Mouse (Mus musculus) lung, embryonic 14.5 days (tissue): ENCODE measurements around the gene Nars2. TPM values are rescaled to one million over a fixed set of nuclear protein-coding genes. Genes with fewer than 3 reads are reported as not detected.
A peak's percentile ranks its signal among the peaks of the same experiment; 100 is the strongest.

Source experiments
- ATAC-seq: fragments of 200-750 bp; cut with Nextera tagmentation; 2 replicates; pipeline ENCODE4 v1.8.0; 2017; ENCODE audit warnings: mild to moderate bottlenecking, moderate TSS enrichment, moderate library complexity; ENCODE audit not compliant: insufficient read depth
- DNase-seq: peaks from one replicate; pipeline ENCODE4 v3.0.0-alpha.2; 2015
- H3K27ac ChIP-seq: fragments of 300-500 bp; sonication (generic); 2 replicates; pipeline ENCODE4 v1.5.1; 2014; ENCODE audit warnings: low read depth, mild to moderate bottlenecking, moderate library complexity
- H3K27me3 ChIP-seq: fragments of 300-500 bp; sonication (generic); 2 replicates; pipeline ENCODE4 v1.6.1; 2014; ENCODE audit warnings: low read length, control low read depth; ENCODE audit not compliant: insufficient read depth
- H3K36me3 ChIP-seq: fragments of 300-500 bp; sonication (generic); 2 replicates; pipeline ENCODE4 v1.6.1; 2014; ENCODE audit warnings: control low read depth; ENCODE audit not compliant: insufficient read depth
- H3K4me1 ChIP-seq: fragments of 300-500 bp; sonication (generic); 2 replicates; pipeline ENCODE4 v1.6.1; 2014; ENCODE audit warnings: antibody characterized with exemption, control low read depth; ENCODE audit not compliant: insufficient read depth
- H3K4me2 ChIP-seq: fragments of 300-500 bp; sonication (generic); 2 replicates; pipeline ENCODE4 v1.6.1; 2014; ENCODE audit warnings: mild to moderate bottlenecking
- H3K4me3 ChIP-seq: fragments of 300-500 bp; sonication (generic); 2 replicates; pipeline ENCODE4 v1.5.1; 2014; ENCODE audit warnings: low read depth, low read length
- H3K9ac ChIP-seq: fragments of 300-500 bp; sonication (generic); 2 replicates; pipeline ENCODE4 v1.6.1; 2014
- H3K9me3 ChIP-seq: fragments of 300-500 bp; sonication (generic); 2 replicates; pipeline ENCODE4 v1.6.1; 2016; ENCODE audit warnings: low read depth, low read length, control low read depth
- CTCF ChIP-seq: IDR thresholded peaks from 2 replicates; pipeline ENCODE4 v1.5.1; 2016; ENCODE audit warnings: antibody characterized with exemption, low read depth
- WGBS: fragments of 180-500 bp; shearing (Covaris S2); extraction: QIAGEN DNeasy Blood & Tissue Kit; methylation state at CpG from one replicate; pipeline ENCODE4 v1.1.7; 2014; 5-methylcytosine and 5-hydroxymethylcytosine counted together
- polyA plus RNA-seq: library from polyadenylated mRNA; unstranded; fragments of >200 nt; fragmentation: Nextera tagmentation; extraction: Ambion mirVana; gene quantifications from 2 replicates; pipeline ENCODE4 v1.2.1, GENCODE M21; 2014

Nars2 gene
- 20.4 and 25.4 TPM in 2 replicates for polyA plus RNA-seq

DNA sequence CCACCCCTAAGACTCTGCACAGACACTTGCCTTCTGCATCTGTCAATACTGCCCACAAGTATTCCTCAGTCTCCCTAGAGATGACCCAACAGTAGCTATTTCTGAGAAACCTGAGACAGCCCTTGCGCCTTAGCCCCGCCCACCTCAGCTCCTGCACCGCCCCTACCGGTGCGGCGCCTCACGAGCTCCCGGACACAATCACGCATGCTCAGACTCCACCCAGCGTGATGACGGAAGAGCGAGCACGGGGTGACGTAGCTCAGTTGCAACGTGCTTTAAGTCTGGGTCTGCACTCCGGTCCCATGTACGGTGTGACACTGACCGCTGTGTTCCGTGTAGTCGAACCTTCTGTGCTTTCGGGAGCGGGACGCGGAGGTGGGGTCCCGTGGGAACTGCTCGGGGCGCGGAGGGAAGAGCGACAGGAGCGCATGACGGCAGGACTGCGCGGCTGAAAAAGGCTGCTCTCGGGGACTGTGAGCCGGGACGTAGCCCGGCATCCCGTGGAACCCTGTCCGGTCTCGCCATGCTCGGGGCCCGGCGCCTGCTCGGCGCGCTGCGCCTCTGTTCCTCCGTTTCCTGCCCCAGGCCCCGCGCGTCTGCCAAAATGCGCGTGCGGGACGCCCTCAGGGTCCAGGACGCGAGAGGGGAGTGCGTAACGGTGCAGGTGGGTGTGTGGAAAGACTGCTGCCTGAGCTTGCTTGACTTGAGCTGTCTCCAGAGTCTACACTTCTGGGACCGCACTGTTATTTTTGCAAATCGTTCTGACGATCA lies at the start of gene Nars2:
Nars2 (plus strand) TSS at position 225 of the 771 bp plus-strand sequence.
- H3K4me1 ChIP-seq, result peaks cover 9% of the 10 kb centered on the region
- H3K9me3 ChIP-seq, result no peaks in the 10 kb centered on the region
- under 1% methylated on average over 62 of the region's 62 CpGs for WGBS
- H3K27me3 ChIP-seq, result no peaks in the 10 kb centered on the region
- peak within 1 kb of the TSS; percentile 91 for H3K27ac ChIP-seq
- ATAC-seq (peak; percentile 100), DNase-seq (peak; percentile 99)
- peak; percentile 70 for TF ChIP-seq CTCF
- peak within 1 kb of the TSS; percentile 85 for H3K9ac ChIP-seq
- H3K4me2 ChIP-seq, result peak within 1 kb of the TSS; percentile 81
- no peaks in the 10 kb centered on the region for H3K36me3 ChIP-seq
- peak within 1 kb of the TSS; percentile 88 for H3K4me3 ChIP-seq

- DNase-seq, result peak; percentile 69
- 18% methylated on average over 5 of the region's 5 CpGs for WGBS
Observed at GRCm38 (mm10) chr7:96902183-96902582, 49.1 kb upstream of the Nars2 start.

DNA sequence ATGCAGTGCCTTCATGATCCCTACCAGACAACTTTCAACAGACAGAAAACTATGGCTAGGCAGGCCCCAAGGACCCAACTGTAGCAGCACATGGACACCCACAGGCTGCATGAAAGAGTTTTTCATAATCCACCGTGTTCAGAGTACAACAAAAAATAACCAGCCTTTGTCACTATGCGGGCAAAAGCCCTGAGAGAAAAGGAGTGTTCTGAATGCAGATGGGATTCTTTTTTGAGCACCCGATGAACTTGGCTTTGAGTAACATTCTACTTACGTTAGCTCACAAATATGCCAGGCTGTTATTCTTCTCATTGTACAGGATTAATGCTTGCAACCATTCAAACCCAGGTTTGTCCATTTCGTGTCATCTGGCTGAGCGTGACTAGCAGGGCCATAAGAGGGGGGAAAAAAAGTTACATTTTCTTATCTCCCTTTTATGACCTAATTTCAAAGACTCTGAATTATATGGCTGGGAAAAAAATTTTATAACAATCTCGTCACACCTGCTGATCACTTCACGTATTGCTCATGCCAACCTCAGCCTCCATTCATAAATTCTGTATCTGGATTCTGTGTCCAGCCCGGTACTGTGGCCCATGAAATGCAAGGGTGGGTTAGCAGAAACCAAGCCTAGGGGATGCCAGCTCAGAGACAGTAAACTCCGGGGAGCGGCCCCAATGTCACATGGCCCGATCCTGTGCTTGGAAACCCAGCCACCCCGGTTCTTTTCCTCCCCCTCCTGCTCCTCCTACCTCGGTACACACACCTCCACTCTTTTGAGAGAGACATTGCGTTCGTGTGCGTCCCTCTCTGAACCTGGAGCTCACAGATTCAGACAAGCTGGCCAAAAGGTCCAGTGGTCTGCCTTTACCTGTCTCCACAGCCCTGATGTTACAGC lies 48.0 kb upstream of the Nars2 start:
- H3K9me3 ChIP-seq, result no peaks in the 10 kb centered on the region
- H3K27ac ChIP-seq, result no peak overlapping the region
- no peak overlapping the region for H3K4me3 ChIP-seq
- ATAC-seq (no peak), DNase-seq (no peak)
- no peak overlapping the region for H3K4me2 ChIP-seq
- 83% methylated on average over 17 of the region's 17 CpGs for WGBS
- no peaks in the 10 kb centered on the region for H3K27me3 ChIP-seq
- no peak overlapping the region for H3K9ac ChIP-seq
- no peak for TF ChIP-seq CTCF
- H3K4me1 ChIP-seq, result peaks cover 16% of the 10 kb centered on the region
- peaks cover 13% of the 10 kb centered on the region; the same call in 1 of the 2 replicates for H3K36me3 ChIP-seq

More at GRCm38 (mm10) chr7:96902183-96902582, 49.1 kb upstream of the Nars2 start:
- ATAC-seq, result peak; percentile 55; the same call in 1 of the 2 replicates
- Histone ChIP-seq H3K4me2 (no peak overlapping the region), H3K27me3 (no peaks in the 10 kb centered on the region), H3K9ac (no peak overlapping the region), H3K27ac (no peak overlapping the region), H3K36me3 (peaks cover 13% of the 10 kb centered on the region; the same call in 1 of the 2 replicates), H3K4me3 (no peak overlapping the region), H3K9me3 (no peaks in the 10 kb centered on the region), H3K4me1 (peaks cover 16% of the 10 kb centered on the region)
- TF ChIP-seq CTCF, result no peak

GRCm38 (mm10) chr7:96904442-96904841 lies 46.9 kb upstream of the Nars2 start:
- H3K36me3 ChIP-seq, result peaks cover 13% of the 10 kb centered on the region; the same call in 1 of the 2 replicates
- H3K27ac ChIP-seq, result no peak overlapping the region
- WGBS, result 47% methylated on average over 3 of the region's 3 CpGs
- no peak overlapping the region for H3K4me2 ChIP-seq
- H3K9ac ChIP-seq, result no peak overlapping the region
- DNase-seq (no peak), ATAC-seq (no peak)
- H3K27me3 ChIP-seq, result no peaks in the 10 kb centered on the region
- H3K9me3 ChIP-seq, result no peaks in the 10 kb centered on the region
- no peak for TF ChIP-seq CTCF
- H3K4me1 ChIP-seq, result peaks cover 10% of the 10 kb centered on the region
- no peak overlapping the region for H3K4me3 ChIP-seq

GRCm38 (mm10) chr7:96904936-96905335 lies 46.4 kb upstream of the Nars2 start:
- ATAC-seq (no peak), DNase-seq (no peak)
- 67% methylated on average over 1 of the region's 1 CpGs for WGBS
- Histone ChIP-seq H3K4me1 (peaks cover 7% of the 10 kb centered on the region), H3K4me2 (no peak overlapping the region), H3K9ac (no peak overlapping the region), H3K4me3 (no peak overlapping the region), H3K36me3 (peaks cover 13% of the 10 kb centered on the region; the same call in 1 of the 2 replicates), H3K9me3 (no peaks in the 10 kb centered on the region), H3K27ac (no peak overlapping the region), H3K27me3 (no peaks in the 10 kb centered on the region)
- TF ChIP-seq CTCF, result no peak

DNA sequence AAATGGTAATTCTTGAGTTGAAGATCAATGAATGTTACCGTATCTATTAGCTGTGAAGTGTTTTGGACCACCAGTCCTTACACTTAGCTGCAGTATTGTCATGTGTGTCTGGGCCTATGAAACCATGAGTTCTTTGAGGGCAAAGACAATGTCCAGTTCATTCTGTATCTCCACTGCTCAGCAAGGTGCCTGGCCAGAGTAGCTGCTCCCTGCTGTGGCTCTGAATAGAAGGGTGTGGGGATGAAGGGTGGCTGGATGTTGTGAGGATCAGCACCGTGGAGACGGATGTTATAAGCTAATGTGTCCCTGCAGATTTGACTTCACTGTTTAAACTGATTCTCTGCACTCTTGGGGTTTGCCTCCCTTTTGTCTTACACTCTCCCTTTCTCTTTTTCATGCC lies 45.9 kb upstream of the Nars2 start:
- Histone ChIP-seq H3K4me1 (peaks cover 7% of the 10 kb centered on the region), H3K27ac (no peak overlapping the region), H3K27me3 (no peaks in the 10 kb centered on the region), H3K9me3 (no peaks in the 10 kb centered on the region), H3K4me2 (no peak overlapping the region), H3K9ac (no peak overlapping the region), H3K4me3 (no peak overlapping the region), H3K36me3 (peaks cover 13% of the 10 kb centered on the region; the same call in 1 of the 2 replicates)
- 91% methylated on average over 3 of the region's 3 CpGs for WGBS
- TF ChIP-seq CTCF, result no peak
- no peak for DNase-seq
- no peak for ATAC-seq

GRCm38 (mm10) chr7:96906216-96906615 lies 45.1 kb upstream of the Nars2 start:
- no peaks in the 10 kb centered on the region for H3K27me3 ChIP-seq
- H3K27ac ChIP-seq, result no peak overlapping the region
- H3K4me3 ChIP-seq, result no peak overlapping the region
- DNase-seq, result no peak
- no peak overlapping the region for H3K9ac ChIP-seq
- 86% methylated on average over 20 of the region's 20 CpGs for WGBS
- TF ChIP-seq CTCF, result no peak
- no peak for ATAC-seq
- H3K4me2 ChIP-seq, result no peak overlapping the region
- H3K36me3 ChIP-seq, result peaks cover 13% of the 10 kb centered on the region; the same call in 1 of the 2 replicates
- peaks cover 7% of the 10 kb centered on the region for H3K4me1 ChIP-seq
- no peaks in the 10 kb centered on the region for H3K9me3 ChIP-seq
